Mouse (Mus musculus): ENCODE data around the gene Zfp648.

Zfp648 gene

DNA sequence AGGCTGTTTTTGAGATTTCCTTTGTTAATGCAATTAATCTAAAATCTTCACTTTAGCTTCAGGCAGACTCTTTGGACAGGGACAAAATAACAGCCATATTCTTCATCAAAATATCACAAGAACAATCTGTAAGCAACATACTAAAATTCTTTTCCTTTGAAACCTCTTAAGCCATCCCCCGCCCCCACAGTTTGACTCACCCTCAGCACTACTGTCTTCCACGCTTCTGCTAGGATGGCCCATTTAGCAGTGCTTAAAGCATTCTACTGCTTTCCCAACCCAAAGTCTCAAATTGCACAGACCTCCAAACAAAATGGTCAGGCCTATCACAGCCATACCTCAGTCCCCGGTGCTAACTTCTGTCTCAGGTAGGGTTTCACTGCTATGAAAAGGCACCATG is 19.6 kb downstream of the Zfp648 start:
- no peak for DNase-seq

DNA sequence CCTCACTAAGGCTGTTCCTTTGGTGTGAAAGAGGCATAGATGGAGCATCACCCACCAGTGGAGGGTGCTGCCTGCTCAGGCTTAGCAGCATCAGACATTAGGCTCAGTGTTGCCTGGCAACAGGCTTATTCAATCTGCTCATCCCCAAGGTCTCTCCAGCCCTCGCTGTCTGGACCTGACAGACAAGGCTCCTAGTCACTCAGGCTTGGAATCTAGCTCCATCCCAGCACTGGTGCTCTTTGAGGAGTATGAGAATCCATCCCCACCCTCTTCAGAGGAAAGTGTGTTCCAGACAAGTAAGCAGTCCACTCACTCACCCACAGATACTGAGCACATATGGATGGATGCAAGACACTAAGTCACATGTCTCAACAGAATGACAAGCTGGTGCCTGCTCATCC is 22.8 kb downstream of the Zfp648 start:
- no peak for DNase-seq

DNA sequence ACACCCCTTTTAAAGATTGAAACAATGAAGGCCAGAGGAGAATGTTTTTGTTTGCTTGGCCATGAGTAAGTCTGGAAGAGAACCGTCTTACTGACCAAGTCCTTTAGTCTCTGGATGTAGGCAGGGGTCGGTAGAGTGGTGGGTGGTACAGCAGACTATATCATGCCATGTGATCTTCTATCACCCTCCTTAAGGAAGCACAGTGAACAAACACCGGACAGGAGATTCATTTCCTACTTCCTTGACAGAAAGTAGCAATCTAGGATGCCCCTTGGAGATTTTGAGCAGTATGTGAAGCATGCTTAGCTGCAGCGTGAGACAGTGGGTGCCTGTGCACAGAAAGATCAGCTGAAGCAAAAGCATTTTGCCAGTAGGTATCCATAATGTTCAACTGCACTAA is 31.6 kb downstream of the Zfp648 start:
- no peak for DNase-seq

DNA sequence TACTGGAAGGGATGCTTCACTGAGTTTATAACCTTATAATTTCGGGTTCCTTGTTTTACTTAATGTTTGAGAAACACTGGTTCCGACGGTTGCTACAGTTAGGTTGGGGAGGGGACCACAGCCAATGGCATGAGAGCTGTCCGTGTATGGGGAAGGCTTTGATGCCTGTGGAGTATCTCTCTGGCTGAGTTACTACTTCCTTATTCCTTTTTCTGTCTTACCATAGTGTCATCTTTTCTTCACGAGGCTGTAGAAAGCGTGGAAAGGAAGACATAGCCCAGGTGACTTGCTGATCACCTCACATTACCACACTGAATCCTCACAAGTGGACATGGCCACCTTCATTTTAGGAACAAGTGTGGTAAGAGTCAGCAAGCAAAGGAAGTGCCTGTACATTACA is 32.0 kb downstream of the Zfp648 start:
- DNase-seq, result no peak

DNA sequence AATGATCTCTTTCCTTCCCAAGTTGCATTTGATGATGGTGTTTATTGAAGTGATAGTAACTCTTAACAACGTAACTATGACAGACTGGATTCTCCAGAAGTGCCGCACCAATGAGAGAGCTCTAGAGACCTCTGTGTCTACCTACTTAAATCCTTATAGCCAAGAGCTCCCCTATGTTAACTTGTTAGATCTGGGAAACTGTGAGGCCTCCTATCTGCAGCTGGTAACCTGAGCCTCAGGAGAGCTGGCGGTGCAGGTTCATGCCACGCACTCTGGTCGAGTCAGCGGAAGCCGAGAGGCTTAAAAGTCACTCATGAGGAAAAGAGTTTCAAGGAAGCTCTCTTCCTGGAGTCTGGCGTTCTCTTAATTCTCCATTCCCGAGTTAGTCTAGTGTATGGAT is 33.8 kb downstream of the Zfp648 start:
- no peak for DNase-seq

DNA sequence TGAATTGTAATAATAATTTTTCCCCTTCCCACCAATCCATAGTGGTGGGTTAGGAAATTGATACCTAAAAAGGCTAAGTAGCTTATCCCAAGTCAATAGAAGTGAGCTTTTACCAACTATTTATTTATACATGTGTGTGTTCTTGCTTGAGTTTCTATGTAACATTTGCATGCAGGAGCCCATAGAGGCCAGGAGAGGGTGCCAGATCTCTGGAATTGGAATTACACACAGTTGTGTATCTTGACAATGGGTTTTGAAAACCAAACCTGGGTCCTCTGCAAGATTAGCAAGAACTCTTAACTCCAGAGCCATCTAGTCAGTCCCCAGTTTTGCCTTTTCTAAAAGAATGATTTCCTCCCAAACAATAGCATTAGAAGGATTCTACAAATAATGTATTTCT is 37.9 kb downstream of the Zfp648 start:
- DNase-seq, result no peak

DNA sequence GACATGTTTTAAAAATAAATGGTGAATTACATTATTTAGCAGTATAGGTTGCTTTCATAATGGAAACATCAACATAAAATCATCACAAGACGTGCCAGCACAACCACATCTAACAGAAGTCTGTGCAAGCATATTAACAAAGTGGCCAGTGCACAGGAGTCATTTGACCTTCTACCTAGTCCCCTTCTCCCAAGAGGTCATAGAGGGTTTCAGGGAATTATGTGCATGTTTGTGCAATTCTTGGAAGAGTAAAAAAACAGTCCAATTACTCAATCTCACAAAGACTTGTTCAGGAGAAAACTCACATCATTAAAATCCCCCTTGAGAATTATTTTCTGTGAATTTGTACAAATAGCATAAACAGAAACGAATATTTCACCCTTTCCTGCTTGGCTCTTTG is 50.2 kb downstream of the Zfp648 start:
- DNase-seq, result no peak

DNA sequence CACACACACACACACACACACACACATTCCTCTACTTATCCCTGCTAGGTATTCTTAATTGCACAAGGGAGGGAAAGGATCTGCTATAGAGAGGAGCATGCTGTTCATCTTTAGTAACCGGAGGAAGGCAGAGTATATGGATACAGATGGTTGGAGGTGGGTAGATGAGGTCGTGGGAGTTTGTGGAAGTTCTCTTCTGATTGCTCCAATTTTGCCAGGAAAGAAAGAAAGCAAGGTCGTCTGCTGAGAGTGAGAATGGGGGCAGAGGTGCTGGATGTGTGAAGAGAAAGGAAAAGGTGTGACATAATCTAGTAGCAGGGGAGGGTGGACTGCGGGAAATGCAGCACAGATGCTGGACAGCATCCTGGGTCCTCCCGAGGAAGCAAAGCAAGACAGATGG is 51.8 kb downstream of the Zfp648 start:
- no peak for DNase-seq

All from cerebellum, adult 11-12 months (tissue).